Mouse (Mus musculus) gastrocnemius, postnatal 25 days (tissue): Measurements from ENCODE around the gene Tmem98. TPM values are rescaled to one million over a fixed set of nuclear protein-coding genes. Genes with fewer than 3 reads are reported as not detected.
A peak's percentile ranks its signal among the peaks of the same experiment; 100 is the strongest.

Experiments
- DNase-seq: peaks from one replicate; pipeline ENCODE4 v3.0.0; 2022
- long read RNA-seq, 2 experiments: library from polyadenylated mRNA; stranded (forward); transcript quantifications; one replicate each; pipeline ENCODE4 v2.0.0; 2021
- total RNA-seq, 2 experiments: library from RNA; stranded (reverse); gene quantifications; 1 replicate in 1 of 2; 2 replicates in 1 of 2; pipeline ENCODE4 v1.2.3; 2021

The Tmem98 gene
- 1 to 10 TPM; 2.5 TPM for total RNA-seq
- long read RNA-seq, experiment 1, partial matches to known transcripts: 0 of 4 reads
- long read RNA-seq, experiment 1, other reads (novel, unspliced or antisense): 0 of 4 reads
- long read RNA-seq, experiment 2, transcript Tmem98-201 (7 exons, 1,633 nt): major isoform, 6 of 6 reads
- long read RNA-seq, experiment 2, partial matches to known transcripts: 0 of 6 reads
- long read RNA-seq, experiment 2, other reads (novel, unspliced or antisense): 0 of 6 reads

- peak; percentile 29 for DNase-seq
Measured at GRCm38 (mm10) chr11:80809993-80810821, at the start of gene Tmem98. Tmem98 (plus strand) TSS chr11:80810175.

DNA sequence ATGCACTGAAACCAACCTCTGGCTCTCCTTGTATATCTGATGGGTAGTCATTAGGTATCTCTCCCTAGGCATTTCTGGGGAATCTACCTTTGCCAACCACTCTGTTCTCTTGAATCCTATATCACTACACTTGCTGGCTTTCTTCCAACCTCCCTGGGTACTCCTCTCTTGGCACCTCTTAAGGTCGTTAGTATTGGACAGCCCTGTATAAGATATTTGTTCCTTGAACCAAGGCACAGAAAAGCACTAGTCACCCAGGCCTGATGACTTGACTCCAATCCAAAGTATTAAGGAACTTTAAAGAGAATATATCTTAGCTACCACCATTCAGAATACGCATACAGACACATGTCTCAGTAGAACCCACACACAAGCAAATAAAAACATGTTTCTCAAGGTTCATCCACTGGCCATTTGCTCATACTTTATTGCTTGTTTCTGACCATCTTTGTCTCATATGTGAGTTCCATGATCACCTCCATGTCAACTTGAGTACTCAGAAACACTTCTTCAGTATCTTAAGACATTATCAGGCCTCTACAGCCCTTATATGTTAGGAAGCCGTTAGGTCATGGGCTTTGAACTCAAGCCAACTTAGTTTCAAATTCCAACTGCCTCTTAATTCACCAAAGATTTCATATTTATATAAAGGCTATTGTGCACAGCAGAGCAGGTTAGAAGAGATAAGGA lies 48.5 kb upstream of the Tmem98 start:
- DNase-seq: no peak

DNA sequence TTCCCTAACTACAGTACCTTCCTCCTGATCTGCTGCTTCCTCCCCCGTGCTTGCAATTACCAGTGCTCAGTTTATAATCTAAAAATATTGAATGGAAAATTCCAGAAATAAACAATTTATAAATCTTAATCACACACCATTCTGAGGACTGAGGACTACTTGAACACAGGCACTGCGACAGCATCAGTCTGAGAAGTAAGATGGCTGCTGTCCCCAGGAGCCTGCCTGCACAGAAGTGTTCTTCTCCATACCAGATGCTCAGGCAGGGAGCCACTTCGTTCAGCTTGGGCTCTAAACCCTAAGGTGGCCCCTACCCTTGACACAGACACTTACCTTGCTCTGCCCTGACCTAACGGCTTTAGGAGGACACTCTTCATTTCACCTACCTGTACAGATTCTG lies 47.9 kb upstream of the Tmem98 start:
- no peak for DNase-seq

- no peak for DNase-seq
Measured at GRCm38 (mm10) chr11:80766068-80766467, 43.9 kb upstream of the Tmem98 start.

DNA sequence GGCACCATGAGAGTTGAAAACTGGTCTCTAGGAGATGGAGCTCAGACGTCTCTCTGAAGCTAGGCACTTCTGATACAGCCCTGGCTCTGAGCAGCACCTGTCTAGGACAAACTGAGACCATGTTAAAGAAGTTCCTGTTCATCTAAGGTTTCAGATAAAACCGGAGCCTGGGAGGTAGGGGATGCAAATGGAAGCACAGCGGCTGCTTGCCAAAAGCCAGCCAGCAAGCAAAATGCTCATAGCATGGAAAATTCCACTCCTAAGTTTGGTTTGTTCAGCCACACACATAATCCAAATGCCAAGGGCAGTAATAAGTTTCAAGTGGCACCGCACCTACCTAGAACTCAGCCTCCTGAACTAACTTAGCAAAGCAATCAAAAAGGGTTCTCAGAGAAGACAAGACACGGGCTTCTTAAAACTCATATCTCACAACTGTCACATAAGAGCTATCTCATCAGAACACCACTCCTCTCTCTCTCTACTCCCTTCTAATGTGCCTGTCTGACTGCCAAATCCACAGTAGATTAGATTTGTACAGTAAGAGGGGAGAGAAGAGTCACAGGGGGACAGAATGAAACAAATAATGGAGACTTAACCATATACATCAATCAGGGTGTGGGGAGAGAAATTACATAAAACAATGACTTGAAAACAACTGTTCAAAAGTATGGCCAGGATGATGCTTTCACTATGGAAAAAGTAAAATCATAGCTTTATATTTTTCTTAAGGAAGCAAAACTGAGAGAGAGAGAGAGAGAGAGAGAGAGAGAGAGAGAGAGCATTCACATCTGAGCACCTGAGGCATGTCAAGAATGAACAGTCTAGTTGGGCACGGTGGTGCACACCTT lies 43.3 kb upstream of the Tmem98 start:
- no peak for DNase-seq

DNA sequence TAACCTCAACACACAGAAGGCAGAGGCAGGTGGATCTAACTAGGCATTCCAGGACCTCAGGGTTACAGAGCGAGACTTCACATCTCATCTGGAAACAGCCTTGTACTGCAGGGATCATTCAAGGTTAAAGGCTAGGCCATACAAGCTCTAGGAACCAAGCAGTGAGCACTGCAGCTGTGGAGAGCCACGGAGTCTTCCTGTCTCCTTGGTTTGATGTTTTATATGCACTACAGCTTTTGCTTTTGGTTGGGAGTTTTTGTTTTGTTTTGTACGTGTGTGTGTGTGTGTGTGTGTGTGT lies 42.7 kb upstream of the Tmem98 start:
- no peak for DNase-seq

DNA sequence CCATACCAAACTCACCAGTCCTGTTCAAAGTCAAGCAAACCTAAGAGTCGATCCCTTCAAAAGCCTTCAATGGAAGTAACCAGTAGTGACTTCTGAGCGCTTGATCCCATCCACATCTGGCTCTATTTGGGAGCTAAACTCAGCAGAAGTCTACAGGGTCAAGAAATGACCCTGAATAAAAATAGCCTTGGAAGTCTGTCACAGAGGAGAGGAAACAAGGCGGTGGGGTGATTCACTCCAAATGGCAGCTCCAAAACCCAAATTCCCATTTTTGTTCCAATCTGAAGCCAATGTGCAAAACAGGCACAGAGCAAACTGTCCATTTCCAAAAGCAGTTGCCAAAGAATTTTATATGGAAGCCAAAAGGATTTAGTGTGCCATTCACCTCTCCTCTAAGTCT lies 38.8 kb upstream of the Tmem98 start:
- no peak for DNase-seq

GRCm38 (mm10) chr11:80771596-80772250 lies 38.3 kb upstream of the Tmem98 start:
- no peak for DNase-seq

DNA sequence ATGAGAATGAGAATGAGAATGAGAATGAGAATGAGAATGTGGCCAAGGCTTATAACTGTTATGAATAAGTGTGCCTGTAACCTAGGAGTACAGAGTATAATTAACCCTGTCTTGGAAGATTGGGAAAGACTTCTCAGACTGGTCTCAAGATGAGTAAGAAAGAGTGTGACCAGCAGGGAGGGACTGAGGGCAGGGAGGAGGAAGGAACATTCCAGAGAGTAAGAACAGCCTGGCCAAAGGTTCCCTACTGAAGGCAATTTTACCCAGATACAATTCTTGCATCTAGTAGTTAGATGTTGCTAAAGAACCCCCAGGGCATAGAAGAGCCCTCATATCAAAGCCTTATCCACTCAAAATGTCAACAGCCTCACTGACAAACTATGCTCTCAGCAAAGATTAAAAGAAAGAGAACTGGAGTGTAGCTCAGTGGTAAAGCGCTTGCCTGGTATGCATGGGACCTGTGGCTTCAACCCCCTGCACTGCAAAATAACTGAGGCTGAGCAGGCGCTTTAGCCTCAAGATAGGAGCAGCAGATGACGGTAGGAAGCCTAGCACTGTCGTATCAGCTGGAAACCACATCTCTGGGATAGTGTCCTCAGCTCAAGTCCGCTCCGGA lies 37.3 kb upstream of the Tmem98 start:
- no peak for DNase-seq

DNA sequence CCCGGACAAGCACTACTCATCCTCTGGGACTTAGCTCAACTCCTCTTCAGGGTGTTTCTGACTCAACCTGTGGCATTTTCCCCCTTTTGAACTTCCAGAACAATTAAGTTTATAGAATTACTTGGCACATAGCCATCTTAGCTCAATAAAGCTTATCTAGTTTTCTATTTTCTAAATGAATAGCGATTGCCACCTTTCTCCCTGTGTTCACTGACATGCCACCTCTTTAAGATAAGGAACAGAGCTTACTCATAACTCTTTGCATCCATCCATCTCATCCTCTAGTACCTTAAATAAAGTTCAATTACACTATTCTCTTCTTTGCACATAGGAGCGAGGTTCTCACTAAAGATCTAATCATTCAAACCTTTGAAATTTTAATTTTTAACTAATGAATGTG lies 34.4 kb upstream of the Tmem98 start:
- no peak for DNase-seq

DNA sequence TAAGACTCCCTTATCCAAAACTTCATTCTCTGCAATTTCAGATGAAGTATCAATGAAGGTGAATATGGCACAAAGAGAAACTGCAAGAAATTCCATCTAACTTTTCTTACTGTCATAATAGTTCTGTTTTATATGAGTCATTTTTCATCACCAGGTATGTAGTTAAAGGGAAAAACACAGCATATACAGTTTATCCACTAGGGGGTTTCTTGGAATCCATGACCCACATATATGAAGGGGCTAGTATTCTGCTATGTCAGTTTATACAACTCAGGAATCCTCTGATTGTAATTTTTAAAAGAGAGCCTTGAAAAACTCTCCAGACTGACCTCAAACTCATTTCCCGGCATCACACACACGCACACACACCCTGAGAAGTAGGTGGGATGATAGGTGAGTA lies 32.3 kb upstream of the Tmem98 start:
- DNase-seq: no peak

GRCm38 (mm10) chr11:80778157-80778556 lies 31.8 kb upstream of the Tmem98 start:
- DNase-seq: no peak

DNA sequence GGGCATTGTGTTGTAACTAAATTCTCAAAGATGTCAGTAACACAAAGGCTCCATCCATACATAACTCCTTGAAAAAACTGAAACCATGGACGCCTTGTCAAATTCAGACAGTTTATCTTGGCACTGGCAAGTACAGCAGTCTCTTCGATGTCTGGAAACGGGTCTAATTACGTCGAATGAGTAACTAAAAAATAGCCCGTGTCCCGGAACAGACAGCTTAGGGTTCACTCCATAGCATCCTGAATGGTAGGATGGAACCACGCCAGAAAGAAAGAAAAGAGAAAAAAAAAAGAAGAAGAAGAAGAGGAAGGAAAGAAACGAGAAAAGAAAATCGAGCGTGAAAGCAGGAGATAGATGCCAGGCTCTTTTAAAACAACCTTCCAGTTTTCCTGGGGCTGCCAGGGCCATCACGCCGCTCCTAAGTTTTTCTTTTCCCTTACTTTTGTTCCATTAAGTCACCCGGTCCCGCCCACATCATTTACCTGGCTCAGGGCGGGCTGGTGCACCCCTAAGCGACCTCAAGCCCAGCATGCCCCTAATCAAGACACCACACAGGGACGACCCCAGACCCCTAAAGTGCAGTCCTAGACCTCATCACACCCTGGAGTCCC lies 31.0 kb upstream of the Tmem98 start:
- no peak for DNase-seq

DNA sequence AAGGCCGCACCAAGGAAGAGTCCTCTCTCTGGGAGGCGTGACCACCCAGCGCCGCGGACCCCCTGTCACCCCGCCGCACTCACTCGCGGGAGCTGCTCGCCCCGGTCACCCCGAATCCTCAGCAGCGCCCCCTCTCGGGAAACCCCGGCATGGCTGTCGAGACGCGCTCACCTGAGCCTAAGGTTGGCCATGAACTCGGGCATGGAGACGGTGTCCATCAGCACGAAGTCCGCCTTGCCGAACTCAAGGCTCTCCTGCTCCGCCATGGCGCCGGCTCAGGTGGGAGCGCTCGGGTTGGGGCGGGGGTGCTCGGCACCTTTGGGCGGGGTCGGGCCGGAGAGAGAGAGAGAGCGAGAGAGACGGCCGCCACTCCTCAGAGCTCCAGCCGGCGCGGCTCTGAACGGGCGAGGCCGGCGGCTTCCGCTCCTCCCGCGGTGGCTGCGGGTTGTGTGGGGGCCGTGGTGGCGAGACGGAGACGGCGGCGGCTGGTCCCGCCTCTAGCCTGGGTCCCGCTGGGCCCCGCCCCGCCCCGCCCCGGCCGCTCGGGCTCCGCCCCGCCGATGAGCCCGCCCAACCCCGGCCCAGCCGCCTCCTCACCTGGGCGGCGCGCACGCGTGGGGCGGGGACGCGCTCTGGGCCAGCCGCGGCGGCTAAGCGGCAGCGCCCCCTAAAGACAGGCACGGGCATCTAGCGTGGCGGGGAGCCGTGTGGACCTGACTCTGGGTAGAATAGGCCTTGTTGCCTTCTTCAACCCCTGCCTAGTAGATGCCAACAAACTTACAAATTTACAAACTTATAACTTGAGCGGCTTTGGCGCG lies 30.2 kb upstream of the Tmem98 start, which contains the start of gene Myo1d:
Gene Myo1d, minus strand, starts transcription at position 499 of the 818 bp plus-strand sequence.
- peak; percentile 85 for DNase-seq

GRCm38 (mm10) chr11:80781535-80781934 lies 28.4 kb upstream of the Tmem98 start:
- no peak for DNase-seq

DNA sequence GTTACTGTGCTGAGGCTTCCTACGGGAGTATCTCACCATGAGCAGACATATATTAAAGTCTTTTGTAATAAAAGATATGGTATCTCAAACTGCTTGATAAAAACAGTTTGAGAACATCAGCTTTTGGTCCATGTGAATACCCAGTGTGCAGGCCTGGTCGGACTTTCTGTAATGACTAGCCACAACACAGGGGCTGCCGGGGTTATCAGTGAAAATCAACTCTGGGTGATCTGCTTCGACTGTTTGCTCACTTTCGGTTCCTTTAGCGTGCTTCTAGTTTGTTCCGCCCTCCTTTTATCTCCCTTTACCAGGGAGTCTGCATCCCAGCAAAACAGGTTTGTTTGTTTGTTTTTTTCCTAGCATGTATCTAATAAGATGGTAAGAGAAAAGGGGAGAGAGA lies 26.5 kb upstream of the Tmem98 start:
- DNase-seq: no peak

GRCm38 (mm10) chr11:80784294-80784743 lies 25.7 kb upstream of the Tmem98 start:
- no peak for DNase-seq

GRCm38 (mm10) chr11:80785672-80786071 lies 24.3 kb upstream of the Tmem98 start:
- no peak for DNase-seq

- DNase-seq: no peak
Measured at GRCm38 (mm10) chr11:80789647-80790240, 20.2 kb upstream of the Tmem98 start.
